Mouse (Mus musculus) myocyte (in vitro differentiated cells): ENCODE measurements at regions not wholly inside any gene's neighbourhood (a gene's known extent, or its start where the extent isn't known, plus 50 kb on each side); places are given as distances from the start of the nearest gene placed in this dataset.

Source experiments
- H3K27me3 ChIP-seq: one replicate; pipeline ENCODE4 v1.6.1; 2011; ENCODE audit not compliant: control insufficient read depth, insufficient read depth, insufficient read length
- H3K36me3 ChIP-seq: one replicate; pipeline ENCODE4 v1.6.1; 2011; ENCODE audit not compliant: control insufficient read depth, insufficient read depth
- H3K4me2 ChIP-seq: one replicate; pipeline ENCODE4 v1.6.1; 2011; ENCODE audit warnings: low read depth, control low read depth
- H3K4me3 ChIP-seq: one replicate; pipeline ENCODE4 v1.5.1; 2011; ENCODE audit warnings: mild to moderate bottlenecking, control low read depth, moderate library complexity
- H3K79me2 ChIP-seq: one replicate; pipeline ENCODE4 v1.6.1; 2011; ENCODE audit not compliant: control insufficient read depth, insufficient read depth
- H3ac ChIP-seq: one replicate; pipeline ENCODE4 v1.6.1; 2011; ENCODE audit not compliant: control insufficient read depth, insufficient read length
- CEBPB ChIP-seq: IDR thresholded peaks from 2 replicates; pipeline ENCODE4 v1.6.1; 2011; ENCODE audit warnings: mild to moderate bottlenecking, moderate library complexity; ENCODE audit not compliant: poor library complexity, insufficient read depth, severe bottlenecking
- E2F4 ChIP-seq: IDR thresholded peaks from one replicate; pipeline ENCODE4 v1.6.1; 2011; ENCODE audit warnings: mild to moderate bottlenecking, control low read depth, moderate library complexity; ENCODE audit not compliant: insufficient read depth
- MAX ChIP-seq: IDR thresholded peaks from one replicate; pipeline ENCODE4 v1.6.1; 2011; ENCODE audit warnings: low read depth, mild to moderate bottlenecking, control low read depth
- MYOD1 ChIP-seq, 3 experiments: IDR thresholded peaks; one replicate each; pipeline ENCODE4 v1.6.1; 2011; ENCODE audit warnings: control low read depth in 2 of 3, low read depth in 2 of 3, mild to moderate bottlenecking in 2 of 3, moderate library complexity in 1 of 3; ENCODE audit not compliant: insufficient read length in 2 of 3, control insufficient read depth in 1 of 3
- MYOG ChIP-seq, 3 experiments: IDR thresholded peaks; one replicate each; pipeline ENCODE4 v1.6.1; 2011; ENCODE audit warnings: control low read depth in 2 of 3, low read depth in 2 of 3, mild to moderate bottlenecking in 2 of 3; ENCODE audit not compliant: insufficient read length in 2 of 3, control insufficient read depth in 1 of 3, insufficient read depth in 1 of 3
- POLR2A ChIP-seq: IDR thresholded peaks from one replicate; pipeline ENCODE4 v1.6.1; 2011; ENCODE audit warnings: low read depth, mild to moderate bottlenecking, control low read depth, moderate library complexity; ENCODE audit not compliant: insufficient read length
- REST ChIP-seq: IDR thresholded peaks from one replicate; pipeline ENCODE4 v1.6.1; 2011; ENCODE audit warnings: mild to moderate bottlenecking, control low read depth, moderate library complexity; ENCODE audit not compliant: insufficient read depth, insufficient read length
- SRF ChIP-seq: IDR thresholded peaks from one replicate; pipeline ENCODE4 v1.6.1; 2011; ENCODE audit warnings: low read depth; ENCODE audit not compliant: control insufficient read depth, insufficient read length
- TCF12 ChIP-seq: IDR thresholded peaks from one replicate; pipeline ENCODE4 v1.6.1; 2011; ENCODE audit warnings: mild to moderate bottlenecking, control low read depth; ENCODE audit not compliant: poor library complexity, insufficient read depth, severe bottlenecking
- USF1 ChIP-seq: IDR thresholded peaks from one replicate; pipeline ENCODE4 v1.6.1; 2011; ENCODE audit warnings: low read depth, mild to moderate bottlenecking, control low read depth, moderate library complexity

- TF ChIP-seq SRF (no peak), MYOD1 (IDR thresholded peaks at IDR 0.05; ENCODE audit: control insufficient read depth in 1 of 3, insufficient read length in 2 of 3, low read depth in 2 of 3) (no peak), MAX (no peak), E2F4 (no peak), MYOG (IDR thresholded peaks at IDR 0.05; ENCODE audit: control insufficient read depth in 1 of 3, insufficient read depth in 1 of 3, insufficient read length in 2 of 3, low read depth in 2 of 3) (no peak), USF1 (no peak), POLR2A (no peak), TCF12 (no peak), CEBPB (no peak), REST (no peak)
- peak overlapping the region; percentile 67 for H3K4me2 ChIP-seq
- H3ac ChIP-seq, result no peak overlapping the region
- peak overlapping the region; percentile 16 for H3K4me3 ChIP-seq
- H3K79me2 ChIP-seq, result peaks cover 7% of the 10 kb centered on the region
- no peaks in the 10 kb centered on the region for H3K27me3 ChIP-seq
- no peaks in the 10 kb centered on the region for H3K36me3 ChIP-seq
These were observed 71.2 kb downstream of the Itgb2l start for GRCm38 (mm10) chr16:96372021-96372751.

GRCm38 (mm10) chr16:96371117-96371516 is 72.3 kb downstream of the Itgb2l start:
- no peaks in the 10 kb centered on the region for H3K27me3 ChIP-seq
- no peak overlapping the region for H3K4me3 ChIP-seq
- H3K36me3 ChIP-seq, result no peaks in the 10 kb centered on the region
- no peak overlapping the region for H3K4me2 ChIP-seq
- H3ac ChIP-seq, result no peak overlapping the region
- peaks cover 7% of the 10 kb centered on the region for H3K79me2 ChIP-seq
- no peak for TF ChIP-seq SRF
- TF ChIP-seq MYOD1 (IDR thresholded peaks at IDR 0.05; ENCODE audit: control insufficient read depth in 1 of 3, insufficient read length in 2 of 3, low read depth in 2 of 3), result no peak

GRCm38 (mm10) chr16:96370213-96370612 is 73.2 kb downstream of the Itgb2l start:
- no peaks in the 10 kb centered on the region for H3K36me3 ChIP-seq
- no peaks in the 10 kb centered on the region for H3K27me3 ChIP-seq
- TF ChIP-seq MYOD1 (IDR thresholded peaks at IDR 0.05; ENCODE audit: control insufficient read depth in 1 of 3, insufficient read length in 2 of 3, low read depth in 2 of 3) (peak in 2 of 3 experiments; percentile 8 to 40), SRF (no peak), MYOG (IDR thresholded peaks at IDR 0.05; ENCODE audit: control insufficient read depth in 1 of 3, insufficient read depth in 1 of 3, insufficient read length in 2 of 3, low read depth in 2 of 3) (peak in 1 of 3 experiments; percentile 46), E2F4 (no peak)
- no peak overlapping the region for H3K4me2 ChIP-seq
- H3ac ChIP-seq, result no peak overlapping the region
- H3K4me3 ChIP-seq, result no peak overlapping the region
- peaks cover 7% of the 10 kb centered on the region for H3K79me2 ChIP-seq
